Mouse (Mus musculus) gastrocnemius, adult 2 months (tissue): ENCODE measurements around the gene Chchd3. TPM values are rescaled to one million over a fixed set of nuclear protein-coding genes. Genes with fewer than 3 reads are reported as not detected.

ENCODE experiments used
- DNase-seq: peaks from one replicate; pipeline ENCODE4 v3.0.0; 2022
- H3K27ac ChIP-seq: fragments of 200-600 bp; 2 replicates; pipeline ENCODE4 v1.8.1; 2022; ENCODE audit warnings: mild to moderate bottlenecking
- H3K4me3 ChIP-seq: fragments of 200-600 bp; 2 replicates; pipeline ENCODE4 v1.8.1; 2022; ENCODE audit warnings: mild to moderate bottlenecking, moderate library complexity
- CTCF ChIP-seq: fragments of 200-600 bp; IDR thresholded peaks from 2 replicates; pipeline ENCODE4 v1.8.1; 2022; ENCODE audit warnings: antibody characterized with exemption, mild to moderate bottlenecking, moderate library complexity
- intact Hi-C: fragments of 180-260 bp; cut with DNase I; formaldehyde crosslinking; loops from one replicate; pipeline ENCODE4 v1.15.1; 2025
- total RNA-seq, 2 experiments: library from RNA; stranded (reverse); gene quantifications; 2 replicates each; pipeline ENCODE4 v1.2.3; 2021

Chchd3 gene
- total RNA-seq, 2 experiments from 2014 or later = 397 to 478 TPM

- DNase-seq = no peak
- intact Hi-C loops = loop anchor here (10.0 kb wide), 1 partner anchor 251 kb away; no protein-coding TSS in a partner anchor
- Histone ChIP-seq H3K4me3 (no peak overlapping the region), H3K27ac (no peak overlapping the region)
- TF ChIP-seq CTCF = no peak
Measured at GRCm38 (mm10) chr6:32803646-32804045, 256.4 kb downstream of the Chchd3 start.

- no peak for DNase-seq
- H3K27ac ChIP-seq = no peak overlapping the region
- H3K4me3 ChIP-seq = no peak overlapping the region
- intact Hi-C loops = loop anchor here (10.0 kb wide), 1 partner anchor 253 kb away; no protein-coding TSS in a partner anchor
- no peak for TF ChIP-seq CTCF
Measured at GRCm38 (mm10) chr6:32801776-32802175, 258.3 kb downstream of the Chchd3 start.

- Histone ChIP-seq H3K27ac (no peak overlapping the region), H3K4me3 (no peak overlapping the region)
- TF ChIP-seq CTCF = no peak
- DNase-seq = no peak
- intact Hi-C loops = no loop called here
Measured at GRCm38 (mm10) chr6:32797525-32797924, 262.5 kb downstream of the Chchd3 start.

GRCm38 (mm10) chr6:32795653-32796500 lies 264.2 kb downstream of the Chchd3 start:
- intact Hi-C loops = no loop called here
- Histone ChIP-seq H3K27ac (no peak overlapping the region), H3K4me3 (no peak overlapping the region)
- no peak for TF ChIP-seq CTCF
- DNase-seq = no peak

- no peak for DNase-seq
- TF ChIP-seq CTCF = no peak
- H3K4me3 ChIP-seq = no peak overlapping the region
- intact Hi-C loops = no loop called here
- no peak overlapping the region for H3K27ac ChIP-seq
Measured at GRCm38 (mm10) chr6:32793575-32793974, 266.5 kb downstream of the Chchd3 start.

- DNase-seq = no peak
- no peak overlapping the region for H3K27ac ChIP-seq
- no peak overlapping the region for H3K4me3 ChIP-seq
- intact Hi-C loops = no loop called here
- TF ChIP-seq CTCF = no peak
Measured at GRCm38 (mm10) chr6:32793163-32793562, 266.9 kb downstream of the Chchd3 start.

- intact Hi-C loops = no loop called here
- H3K27ac ChIP-seq = no peak overlapping the region
- DNase-seq = no peak
- no peak overlapping the region for H3K4me3 ChIP-seq
- TF ChIP-seq CTCF = no peak
Measured at GRCm38 (mm10) chr6:32790487-32790886, 269.6 kb downstream of the Chchd3 start.

- DNase-seq = no peak
- no peak overlapping the region for H3K27ac ChIP-seq
- H3K4me3 ChIP-seq = no peak overlapping the region
- no peak for TF ChIP-seq CTCF
- intact Hi-C loops = no loop called here
Measured at GRCm38 (mm10) chr6:32787399-32787798, 272.7 kb downstream of the Chchd3 start.

GRCm38 (mm10) chr6:32786196-32786595 lies 273.9 kb downstream of the Chchd3 start:
- Histone ChIP-seq H3K4me3 (no peak overlapping the region), H3K27ac (no peak overlapping the region)
- DNase-seq = no peak
- TF ChIP-seq CTCF = no peak
- intact Hi-C loops = no loop called here

- intact Hi-C loops = no loop called here
- DNase-seq = no peak
- TF ChIP-seq CTCF = no peak
- no peak overlapping the region for H3K4me3 ChIP-seq
- H3K27ac ChIP-seq = no peak overlapping the region
Measured at GRCm38 (mm10) chr6:32783102-32783501, 277.0 kb downstream of the Chchd3 start.

- Histone ChIP-seq H3K4me3 (peak overlapping the region; percentile 61), H3K27ac (0 out of 2 replicates have a peak overlapping the region, but pooled peaks have one; percentile 20)
- no peak for TF ChIP-seq CTCF
- intact Hi-C loops = no loop called here
- peak; percentile 28 for DNase-seq
Measured at GRCm38 (mm10) chr6:32780602-32781001, 279.5 kb downstream of the Chchd3 start.

GRCm38 (mm10) chr6:32776384-32776783 lies 283.7 kb downstream of the Chchd3 start:
- no peak for DNase-seq
- Histone ChIP-seq H3K4me3 (no peak overlapping the region), H3K27ac (no peak overlapping the region)
- TF ChIP-seq CTCF = no peak
- intact Hi-C loops = no loop called here

- intact Hi-C loops = no loop called here
- no peak for TF ChIP-seq CTCF
- H3K4me3 ChIP-seq = no peak overlapping the region
- peak; percentile 62 for DNase-seq
- H3K27ac ChIP-seq = peak overlapping the region; percentile 43; the same call in 1 of the 2 replicates
Measured at GRCm38 (mm10) chr6:32754524-32754923, 305.5 kb downstream of the Chchd3 start.

- DNase-seq = no peak
- Histone ChIP-seq H3K27ac (no peak overlapping the region), H3K4me3 (no peak overlapping the region)
- peak; percentile 34 for TF ChIP-seq CTCF
- intact Hi-C loops = no loop called here
Measured at GRCm38 (mm10) chr6:32749821-32750220, 310.2 kb downstream of the Chchd3 start.
